Mouse (Mus musculus): ENCODE data around the gene Slc39a2. TPM values are rescaled to one million over a fixed set of nuclear protein-coding genes. Genes with fewer than 3 reads are reported as not detected.
"Not testable (repeated sequence)": the region's sequence is repeated elsewhere in the genome, so short reads cannot be mapped to it uniquely, and the experiment has no call there.

The Slc39a2 gene
- polyA plus RNA-seq (2012; rRNA removed) (0.15 and 0.23 TPM in 2 replicates), polyA plus RNA-seq (2014; fragmentation: Nextera tagmentation; extraction: Ambion mirVana) (0.05 TPM in 1 of 2 replicates, not detected in the other)

GRCm38 (mm10) chr14:51892191-51892939 is at the start of gene Slc39a2:
Gene Slc39a2, plus strand, starts transcription at chr14:51892889.
- 70% methylated on average over 9 of the region's 9 CpGs for WGBS (ENCODE audit: insufficient replicate concordance)
- ATAC-seq (ENCODE audit: insufficient read depth) (no peak), DNase-seq (ENCODE audit: low read depth in 3 of 3, low spot score in 3 of 3) (no peak)
- Histone ChIP-seq H3K9me3 (ENCODE audit: control insufficient read depth, low read length) (no peaks in the 10 kb centered on the region), H3K4me2 (ENCODE audit: low read depth) (no peak within 1 kb of the TSS), H3K27me3 (ENCODE audit: control insufficient read depth, insufficient read depth, low read length) (no peaks in the 10 kb centered on the region), H3K27ac (no peak within 1 kb of the TSS), H3K4me3 (ENCODE audit: insufficient read depth in 1 of 2, low read depth in 2 of 2, low read length in 2 of 2) (no peak within 1 kb of the TSS), H3K4me1 (replicated peaks; ENCODE audit: control insufficient read depth in 2 of 2, insufficient read depth in 2 of 2, low read length in 1 of 2) (peaks cover 8 to 15% of the 10 kb centered on the region in 2 experiments), H3K36me3 (replicated peaks; ENCODE audit: control insufficient read depth, insufficient read depth, low read depth) (peaks cover 8% of the 10 kb centered on the region), H3K9ac (replicated peaks) (no peak within 1 kb of the TSS)
- TF ChIP-seq EP300 (IDR thresholded peaks at IDR 0.05; ENCODE audit: low read depth) = no peak

- Histone ChIP-seq H3K4me3 (ENCODE audit: insufficient read depth in 1 of 2, low read depth in 2 of 2, low read length in 2 of 2) (no peak overlapping the region), H3K4me2 (ENCODE audit: low read depth) (no peak overlapping the region), H3K9me3 (ENCODE audit: control insufficient read depth, low read length) (no peaks in the 10 kb centered on the region), H3K4me1 (replicated peaks; ENCODE audit: control insufficient read depth in 2 of 2, insufficient read depth in 2 of 2, low read length in 1 of 2) (no peaks in the 10 kb centered on the region), H3K27me3 (ENCODE audit: control insufficient read depth, insufficient read depth, low read length) (no peaks in the 10 kb centered on the region), H3K27ac (no peak overlapping the region), H3K36me3 (replicated peaks; ENCODE audit: control insufficient read depth, insufficient read depth, low read depth) (no peaks in the 10 kb centered on the region), H3K9ac (replicated peaks) (no peak overlapping the region)
- no peak for DNase-seq (ENCODE audit: low read depth in 3 of 3, low spot score in 3 of 3)
- ATAC-seq (ENCODE audit: insufficient read depth) = no peak
- TF ChIP-seq EP300 (IDR thresholded peaks at IDR 0.05; ENCODE audit: low read depth) (no peak), CTCF (IDR thresholded peaks at IDR 0.05; ENCODE audit: low read depth) (no peak)
Measured at GRCm38 (mm10) chr14:51843882-51844281, 48.8 kb upstream of the Slc39a2 start.

DNA sequence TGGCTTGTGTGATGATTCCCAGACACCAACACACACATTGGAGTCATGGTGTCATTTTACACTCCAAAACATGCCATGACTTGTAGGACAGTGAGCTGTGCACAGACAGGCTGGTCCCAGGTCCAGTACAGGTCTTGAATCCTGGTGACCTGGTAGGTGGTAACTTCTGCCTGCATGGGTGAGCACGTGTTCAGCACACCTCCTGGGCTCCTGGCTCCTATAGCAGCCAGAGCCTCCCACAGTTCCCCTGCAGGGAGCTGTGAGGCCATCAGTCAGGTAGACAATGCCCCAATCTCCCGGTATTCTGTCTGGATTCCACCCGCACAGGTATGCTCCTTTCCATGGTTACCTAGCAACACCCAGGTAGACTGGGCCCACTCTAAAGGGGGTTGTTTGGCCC is 46.1 kb upstream of the Slc39a2 start:
- Histone ChIP-seq H3K27ac (no peak overlapping the region), H3K9ac (replicated peaks) (no peak overlapping the region), H3K4me3 (ENCODE audit: insufficient read depth in 1 of 2, low read depth in 2 of 2, low read length in 2 of 2) (no peak overlapping the region), H3K9me3 (ENCODE audit: control insufficient read depth, low read length) (no peaks in the 10 kb centered on the region), H3K4me2 (ENCODE audit: low read depth) (no peak overlapping the region), H3K27me3 (ENCODE audit: control insufficient read depth, insufficient read depth, low read length) (no peaks in the 10 kb centered on the region), H3K4me1 (replicated peaks; ENCODE audit: control insufficient read depth in 2 of 2, insufficient read depth in 2 of 2, low read length in 1 of 2) (no peaks in the 10 kb centered on the region), H3K36me3 (replicated peaks; ENCODE audit: control insufficient read depth, insufficient read depth, low read depth) (no peaks in the 10 kb centered on the region)
- TF ChIP-seq EP300 (IDR thresholded peaks at IDR 0.05; ENCODE audit: low read depth) (no peak), CTCF (IDR thresholded peaks at IDR 0.05; ENCODE audit: low read depth) (no peak)
- ATAC-seq (ENCODE audit: insufficient read depth) (no peak), DNase-seq (ENCODE audit: low read depth in 3 of 3, low spot score in 3 of 3) (no peak)
- 52% methylated on average over 3 of the region's 3 CpGs for WGBS (ENCODE audit: insufficient replicate concordance)

DNA sequence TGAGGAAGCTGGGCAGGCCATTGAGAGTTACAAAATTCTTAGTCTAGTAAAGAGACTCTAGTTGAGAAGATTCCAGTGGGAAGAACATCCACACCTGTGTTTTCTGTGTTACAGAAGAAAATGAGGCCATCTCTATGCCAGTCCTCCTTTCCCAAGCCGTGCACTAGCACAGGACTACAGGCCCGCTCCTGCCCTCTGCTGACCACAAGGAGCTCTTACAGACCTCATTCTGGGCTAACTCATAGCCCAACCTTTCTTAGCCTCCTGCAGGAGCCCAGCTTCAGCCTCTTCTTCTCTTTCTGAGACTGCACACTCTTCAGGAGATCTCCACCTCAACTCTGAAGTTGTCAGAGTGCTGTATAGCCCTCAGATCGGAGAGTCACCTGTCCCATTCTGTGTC is 41.7 kb upstream of the Slc39a2 start:
- not testable (repeated sequence) for H3K4me1 ChIP-seq (replicated peaks; ENCODE audit: control insufficient read depth in 2 of 2, insufficient read depth in 2 of 2, low read length in 1 of 2); DNase-seq (ENCODE audit: low read depth in 3 of 3, low spot score in 3 of 3); H3K9ac ChIP-seq (replicated peaks); H3K4me3 ChIP-seq (ENCODE audit: insufficient read depth in 1 of 2, low read depth in 2 of 2, low read length in 2 of 2); H3K36me3 ChIP-seq (replicated peaks; ENCODE audit: control insufficient read depth, insufficient read depth, low read depth); H3K4me2 ChIP-seq (ENCODE audit: low read depth); H3K9me3 ChIP-seq (ENCODE audit: control insufficient read depth, low read length); H3K27me3 ChIP-seq (ENCODE audit: control insufficient read depth, insufficient read depth, low read length); ATAC-seq (ENCODE audit: insufficient read depth); H3K27ac ChIP-seq
- WGBS (ENCODE audit: insufficient replicate concordance) = 40% methylated on average over 3 of the region's 3 CpGs
- TF ChIP-seq CTCF (IDR thresholded peaks at IDR 0.05; ENCODE audit: low read depth) = peak; percentile 39

DNA sequence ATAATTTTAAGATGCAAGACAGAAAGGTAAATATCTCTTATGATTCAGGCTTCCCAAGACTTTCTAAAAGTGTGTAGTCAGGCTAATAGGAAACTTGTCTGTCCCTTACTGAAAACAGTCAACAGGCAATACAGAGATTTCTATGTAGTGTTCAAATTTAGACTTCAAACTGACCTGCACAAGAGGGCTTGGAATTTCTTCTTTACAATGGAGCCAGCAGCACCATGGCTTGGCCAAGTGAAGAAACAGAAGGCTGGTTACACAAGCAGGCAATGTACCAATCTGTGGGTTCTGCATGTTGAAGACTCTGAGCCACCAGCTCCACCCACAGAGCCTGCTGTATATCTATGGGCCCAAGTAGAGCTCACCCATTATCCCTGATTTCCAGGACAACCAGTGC is 39.3 kb upstream of the Slc39a2 start, which contains the start of gene Ear6:
Gene Ear6 (plus strand): TSS at position 301 of the 400 bp plus-strand sequence.
- TF ChIP-seq EP300 (IDR thresholded peaks at IDR 0.05; ENCODE audit: low read depth) (no peak), CTCF (IDR thresholded peaks at IDR 0.05; ENCODE audit: low read depth) (no peak)

GRCm38 (mm10) chr14:51855280-51855679 is 37.4 kb upstream of the Slc39a2 start:
- WGBS (ENCODE audit: insufficient replicate concordance) = 55% methylated on average over 7 of the region's 7 CpGs
- not testable (repeated sequence) for H3K4me3 ChIP-seq (ENCODE audit: insufficient read depth in 1 of 2, low read depth in 2 of 2, low read length in 2 of 2); H3K27me3 ChIP-seq (ENCODE audit: control insufficient read depth, insufficient read depth, low read length); H3K36me3 ChIP-seq (replicated peaks; ENCODE audit: control insufficient read depth, insufficient read depth, low read depth); H3K4me1 ChIP-seq (replicated peaks; ENCODE audit: control insufficient read depth in 2 of 2, insufficient read depth in 2 of 2, low read length in 1 of 2); DNase-seq (ENCODE audit: low read depth in 3 of 3, low spot score in 3 of 3); H3K9me3 ChIP-seq (ENCODE audit: control insufficient read depth, low read length); H3K27ac ChIP-seq; H3K9ac ChIP-seq (replicated peaks); H3K4me2 ChIP-seq (ENCODE audit: low read depth); ATAC-seq (ENCODE audit: insufficient read depth)

More for the DNA sequence above, 39.3 kb upstream of the Slc39a2 start, which contains the start of gene Ear6:
- ATAC-seq (ENCODE audit: insufficient read depth) (no peak), DNase-seq (ENCODE audit: low read depth in 3 of 3, low spot score in 3 of 3) (no peak)
- no peak within 1 kb of the TSS for H3K9ac ChIP-seq (replicated peaks)
- no peak within 1 kb of the TSS for H3K4me3 ChIP-seq (ENCODE audit: insufficient read depth in 1 of 2, low read depth in 2 of 2, low read length in 2 of 2)
- H3K4me1 ChIP-seq (replicated peaks; ENCODE audit: control insufficient read depth in 2 of 2, insufficient read depth in 2 of 2, low read length in 1 of 2) = no peaks in the 10 kb centered on the region
- no peaks in the 10 kb centered on the region for H3K9me3 ChIP-seq (ENCODE audit: control insufficient read depth, low read length)
- no peaks in the 10 kb centered on the region for H3K27me3 ChIP-seq (ENCODE audit: control insufficient read depth, insufficient read depth, low read length)
- H3K36me3 ChIP-seq (replicated peaks; ENCODE audit: control insufficient read depth, insufficient read depth, low read depth) = no peaks in the 10 kb centered on the region
- no peak within 1 kb of the TSS for H3K27ac ChIP-seq
- no peak within 1 kb of the TSS for H3K4me2 ChIP-seq (ENCODE audit: low read depth)
